Mouse (Mus musculus): ENCODE results near the gene Hist1h4h. TPM values are rescaled to one million over a fixed set of nuclear protein-coding genes. Genes with fewer than 3 reads are reported as not detected.
"Not testable (repeated sequence)": the region's sequence is repeated elsewhere in the genome, so short reads cannot be mapped to it uniquely, and the experiment has no call there.

The Hist1h4h gene
- polyA plus RNA-seq, 1 experiment = 21.5 TPM

DNA sequence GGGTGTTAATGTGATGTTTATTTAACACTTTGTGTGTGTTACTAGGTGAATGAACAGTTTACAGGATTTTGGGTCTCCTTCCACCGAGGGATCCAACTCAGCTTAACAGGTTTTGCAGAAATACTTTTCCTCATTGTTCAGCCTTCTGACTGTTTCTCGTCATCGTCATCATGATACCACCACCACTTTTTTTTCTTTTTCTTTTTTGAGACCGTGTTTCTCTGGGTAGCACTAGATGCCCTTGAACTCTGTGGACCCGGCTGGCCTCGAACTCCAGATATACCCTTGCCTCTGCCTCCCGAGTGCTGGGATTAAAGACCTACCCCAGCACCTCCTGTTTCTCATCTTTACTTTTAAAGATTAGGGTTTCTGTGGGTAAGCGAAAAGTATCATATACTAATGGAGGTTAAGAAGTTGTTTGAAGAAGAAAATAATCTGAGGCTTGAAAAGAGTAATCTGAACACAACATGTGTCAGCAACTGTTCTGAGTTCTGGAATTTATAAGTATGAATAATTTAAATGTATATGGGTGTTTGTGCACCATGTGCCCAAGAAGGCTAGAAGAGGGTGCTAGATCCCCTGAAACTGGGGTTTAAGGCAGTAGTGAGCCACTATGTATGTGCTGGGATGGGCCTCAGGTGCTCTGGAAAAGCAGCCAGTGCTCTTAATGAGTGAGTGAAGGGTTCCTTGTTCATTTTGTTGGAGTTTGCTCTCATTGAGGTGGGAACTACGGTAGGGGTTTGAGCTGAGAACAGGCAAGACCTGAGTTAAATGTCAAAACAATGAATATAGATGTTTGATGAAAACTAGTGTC, 1.6 kb downstream of the Hist1h4h start:
- Histone ChIP-seq H3K79me2 (ENCODE audit: control insufficient read depth, insufficient read depth) (no peaks in the 10 kb centered on the region), H3K27me3 (ENCODE audit: control insufficient read depth, insufficient read depth, insufficient read length) (no peaks in the 10 kb centered on the region), H3K4me2 (ENCODE audit: low read depth) (peak overlapping the region; percentile 79), H3K4me3 (peak overlapping the region; percentile 41), H3ac (ENCODE audit: control insufficient read depth, insufficient read length) (no peak overlapping the region), H3K36me3 (ENCODE audit: control insufficient read depth, insufficient read depth) (no peaks in the 10 kb centered on the region)
- no peak for TF ChIP-seq SRF (IDR thresholded peaks at IDR 0.05; ENCODE audit: control insufficient read depth, insufficient read length, low read depth)
- TF ChIP-seq POLR2AphosphoS2 (IDR thresholded peaks at IDR 0.05; ENCODE audit: insufficient read length, low read depth) = no peak
- no peak for TF ChIP-seq TCF12 (IDR thresholded peaks at IDR 0.05; ENCODE audit: insufficient read depth, poor library complexity, severe bottlenecking)
- TF ChIP-seq POLR2A (IDR thresholded peaks at IDR 0.05; ENCODE audit: insufficient read length, low read depth) = no peak
- no peak for TF ChIP-seq USF1 (IDR thresholded peaks at IDR 0.05; ENCODE audit: low read depth)
- TF ChIP-seq TCF3 (IDR thresholded peaks at IDR 0.05; ENCODE audit: insufficient read length, low read depth) = no peak
- TF ChIP-seq REST (IDR thresholded peaks at IDR 0.05; ENCODE audit: insufficient read depth, insufficient read length) = no peak
- TF ChIP-seq CEBPB (IDR thresholded peaks at IDR 0.05; ENCODE audit: insufficient read depth, poor library complexity, severe bottlenecking) = no peak
- no peak for TF ChIP-seq MAX (IDR thresholded peaks at IDR 0.05; ENCODE audit: low read depth)
- no peak for TF ChIP-seq MYOG (IDR thresholded peaks at IDR 0.05; ENCODE audit: control insufficient read depth in 1 of 3, insufficient read depth in 1 of 3, insufficient read length in 2 of 3, low read depth in 2 of 3)
- no peak for TF ChIP-seq MYOD1 (IDR thresholded peaks at IDR 0.05; ENCODE audit: control insufficient read depth in 1 of 3, insufficient read length in 2 of 3, low read depth in 2 of 3)
- no peak for TF ChIP-seq E2F4 (IDR thresholded peaks at IDR 0.05; ENCODE audit: insufficient read depth)

DNA sequence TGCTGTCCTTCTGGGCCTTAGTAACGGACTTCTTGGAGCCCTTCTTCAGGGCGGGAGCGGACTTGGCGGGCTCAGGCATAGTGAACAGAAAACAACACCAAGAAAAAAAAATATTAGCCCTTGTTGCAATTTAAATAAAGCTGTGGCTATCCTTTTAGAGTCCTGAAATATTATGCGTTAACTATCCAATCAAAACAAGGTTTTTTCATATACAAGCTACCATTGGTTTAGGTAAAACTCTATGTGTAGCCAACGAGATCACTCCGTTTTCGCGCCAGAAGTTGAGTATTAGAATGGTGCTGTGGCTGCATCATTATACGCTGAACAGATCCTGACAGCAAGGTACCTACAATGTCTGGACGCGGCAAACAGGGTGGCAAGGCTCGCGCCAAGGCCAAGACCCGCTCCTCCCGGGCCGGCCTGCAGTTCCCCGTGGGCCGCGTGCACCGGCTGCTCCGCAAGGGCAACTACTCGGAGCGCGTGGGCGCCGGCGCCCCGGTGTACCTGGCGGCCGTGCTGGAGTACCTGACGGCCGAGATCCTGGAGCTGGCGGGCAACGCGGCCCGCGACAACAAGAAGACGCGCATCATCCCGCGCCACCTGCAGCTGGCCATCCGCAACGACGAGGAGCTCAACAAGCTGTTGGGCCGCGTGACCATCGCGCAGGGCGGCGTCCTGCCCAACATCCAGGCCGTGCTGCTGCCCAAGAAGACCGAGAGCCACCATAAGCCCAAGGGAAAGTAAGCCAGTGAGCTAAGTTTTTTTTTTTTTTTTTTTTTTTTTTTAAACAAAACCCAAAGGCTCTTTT, 2.9 kb downstream of the Hist1h4h start, which contains the start of gene Hist1h2af:
Hist1h2af (plus strand) TSS at position 347 of the 808 bp plus-strand sequence.
- not testable (repeated sequence) for H3K79me2 ChIP-seq (ENCODE audit: control insufficient read depth, insufficient read depth); H3ac ChIP-seq (ENCODE audit: control insufficient read depth, insufficient read length); H3K27me3 ChIP-seq (ENCODE audit: control insufficient read depth, insufficient read depth, insufficient read length); H3K36me3 ChIP-seq (ENCODE audit: control insufficient read depth, insufficient read depth)
- peak within 1 kb of the TSS; percentile 88 for H3K4me2 ChIP-seq (ENCODE audit: low read depth)
- TF ChIP-seq E2F4 (IDR thresholded peaks at IDR 0.05; ENCODE audit: insufficient read depth) = peak; percentile 68
- TF ChIP-seq POLR2A (IDR thresholded peaks at IDR 0.05; ENCODE audit: insufficient read length, low read depth) = peak; percentile 57
- TF ChIP-seq POLR2AphosphoS2 (IDR thresholded peaks at IDR 0.05; ENCODE audit: insufficient read length, low read depth) = peak; percentile 79
- H3K4me3 ChIP-seq = peak within 1 kb of the TSS; percentile 41

DNA sequence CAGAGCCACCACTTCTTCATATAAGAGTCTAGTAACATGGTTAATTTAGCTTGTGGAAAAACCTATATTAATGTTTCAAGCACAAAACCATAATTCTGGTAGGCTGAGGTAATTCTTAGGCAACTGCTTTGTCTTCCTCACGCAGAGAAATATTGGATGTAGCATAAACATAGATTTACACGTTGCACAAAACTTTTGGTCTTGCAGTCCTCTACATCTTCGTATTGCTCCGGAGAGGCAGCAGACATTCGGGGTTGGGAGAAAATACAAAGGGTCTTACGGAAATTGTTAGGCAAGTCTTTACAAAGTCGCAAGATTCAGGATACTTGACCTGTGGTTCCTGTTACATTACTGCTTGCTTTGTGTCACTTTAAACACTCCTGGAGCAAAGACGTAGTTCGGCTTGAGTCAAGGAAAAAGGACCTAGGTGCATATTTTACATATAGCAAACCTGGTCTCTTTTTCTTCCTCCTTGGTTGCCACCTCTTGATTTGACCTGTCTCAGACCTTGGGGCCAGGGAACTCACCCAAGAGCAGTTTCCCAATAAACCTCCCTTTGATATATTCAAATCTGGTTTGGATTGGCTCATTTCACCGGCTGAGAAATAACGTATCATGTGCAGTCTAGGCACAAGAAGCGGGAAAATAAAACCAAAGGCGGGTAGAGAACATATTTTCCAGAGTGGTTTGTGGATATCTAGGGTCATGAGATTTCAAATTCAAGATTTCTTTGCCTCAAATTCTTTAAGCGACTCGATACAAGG, 3.7 kb downstream of the Hist1h4h start:
- Histone ChIP-seq H3K79me2 (ENCODE audit: control insufficient read depth, insufficient read depth) (no peaks in the 10 kb centered on the region), H3K36me3 (ENCODE audit: control insufficient read depth, insufficient read depth) (no peaks in the 10 kb centered on the region), H3K4me3 (peak overlapping the region; percentile 41), H3ac (ENCODE audit: control insufficient read depth, insufficient read length) (no peak overlapping the region), H3K27me3 (ENCODE audit: control insufficient read depth, insufficient read depth, insufficient read length) (no peaks in the 10 kb centered on the region), H3K4me2 (ENCODE audit: low read depth) (peak overlapping the region; percentile 88)
- TF ChIP-seq MYOG (IDR thresholded peaks at IDR 0.05; ENCODE audit: control insufficient read depth in 1 of 3, insufficient read depth in 1 of 3, insufficient read length in 2 of 3, low read depth in 2 of 3) = no peak
- TF ChIP-seq POLR2A (IDR thresholded peaks at IDR 0.05; ENCODE audit: insufficient read length, low read depth) = no peak
- TF ChIP-seq MYOD1 (IDR thresholded peaks at IDR 0.05; ENCODE audit: control insufficient read depth in 1 of 3, insufficient read length in 2 of 3, low read depth in 2 of 3) = no peak
- no peak for TF ChIP-seq TCF12 (IDR thresholded peaks at IDR 0.05; ENCODE audit: insufficient read depth, poor library complexity, severe bottlenecking)
- TF ChIP-seq E2F4 (IDR thresholded peaks at IDR 0.05; ENCODE audit: insufficient read depth) = no peak
- TF ChIP-seq MAX (IDR thresholded peaks at IDR 0.05; ENCODE audit: low read depth) = no peak
- no peak for TF ChIP-seq SRF (IDR thresholded peaks at IDR 0.05; ENCODE audit: control insufficient read depth, insufficient read length, low read depth)
- peak; percentile 59 for TF ChIP-seq POLR2AphosphoS2 (IDR thresholded peaks at IDR 0.05; ENCODE audit: insufficient read length, low read depth)

- not testable (repeated sequence) for H3K27me3 ChIP-seq (ENCODE audit: control insufficient read depth, insufficient read depth, insufficient read length); H3K79me2 ChIP-seq (ENCODE audit: control insufficient read depth, insufficient read depth); H3K36me3 ChIP-seq (ENCODE audit: control insufficient read depth, insufficient read depth); H3ac ChIP-seq (ENCODE audit: control insufficient read depth, insufficient read length)
- TF ChIP-seq E2F4 (IDR thresholded peaks at IDR 0.05; ENCODE audit: insufficient read depth) (peak; percentile 100), MAX (IDR thresholded peaks at IDR 0.05; ENCODE audit: low read depth) (peak; percentile 56), POLR2AphosphoS2 (IDR thresholded peaks at IDR 0.05; ENCODE audit: insufficient read length, low read depth) (peak; percentile 98), POLR2A (IDR thresholded peaks at IDR 0.05; ENCODE audit: insufficient read length, low read depth) (peak; percentile 91)
- Histone ChIP-seq H3K4me3 (peak within 1 kb of the TSS; percentile 41), H3K4me2 (ENCODE audit: low read depth) (peak within 1 kb of the TSS; percentile 88)
Observed at GRCm38 (mm10) chr13:23535137-23536075, 4.6 kb downstream of the Hist1h4h start, which contains the start of gene Hist1h3g. Gene Hist1h3g, plus strand, starts transcription at chr13:23535422.
